Mouse (Mus musculus): ENCODE data around the gene Snrpb2. TPM values are rescaled to one million over a fixed set of nuclear protein-coding genes. Genes with fewer than 3 reads are reported as not detected.

Gene Snrpb2
- polyA plus RNA-seq, 1 experiment from 2014 or later, result 35.5 TPM

DNA sequence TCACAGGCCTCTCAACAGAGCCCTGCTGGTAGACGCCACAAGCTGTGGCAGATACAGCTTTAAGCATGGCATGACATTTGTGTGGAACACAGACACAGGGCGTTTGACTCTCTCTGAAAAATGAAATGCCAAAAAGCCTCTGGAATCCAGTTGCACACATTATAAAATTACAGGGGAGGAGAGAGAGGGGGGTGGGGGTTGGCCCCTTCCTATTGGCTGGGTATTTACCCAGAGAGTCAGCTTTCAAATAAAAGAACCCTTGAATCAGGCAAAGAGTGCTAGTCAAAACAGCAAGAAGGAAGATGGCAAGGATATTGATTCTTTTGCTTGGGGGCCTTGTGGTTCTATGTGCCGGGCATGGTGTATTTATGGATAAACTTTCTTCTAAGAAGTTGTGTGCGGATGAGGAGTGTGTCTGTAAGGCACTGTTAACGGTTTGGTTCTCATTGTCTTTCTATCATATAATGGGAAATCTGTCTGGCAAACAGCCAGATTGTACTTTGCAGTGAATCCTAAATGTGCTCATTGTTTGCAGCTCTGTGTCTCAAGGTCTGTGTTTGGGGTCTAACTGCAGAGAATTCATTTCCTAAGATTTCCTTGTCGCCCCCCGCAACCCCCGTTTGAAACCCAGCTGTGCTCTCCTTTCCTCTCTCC, 15.5 kb downstream of the Snrpb2 start, which contains the start of gene Otor:
Otor (plus strand) TSS at position 276 of the 654 bp plus-strand sequence.
- H3K27ac ChIP-seq (ENCODE audit: low read length), result no peak within 1 kb of the TSS
- ATAC-seq (replicated peaks; ENCODE audit: extremely low read depth, insufficient read depth, low FRiP score), result no peak

DNA sequence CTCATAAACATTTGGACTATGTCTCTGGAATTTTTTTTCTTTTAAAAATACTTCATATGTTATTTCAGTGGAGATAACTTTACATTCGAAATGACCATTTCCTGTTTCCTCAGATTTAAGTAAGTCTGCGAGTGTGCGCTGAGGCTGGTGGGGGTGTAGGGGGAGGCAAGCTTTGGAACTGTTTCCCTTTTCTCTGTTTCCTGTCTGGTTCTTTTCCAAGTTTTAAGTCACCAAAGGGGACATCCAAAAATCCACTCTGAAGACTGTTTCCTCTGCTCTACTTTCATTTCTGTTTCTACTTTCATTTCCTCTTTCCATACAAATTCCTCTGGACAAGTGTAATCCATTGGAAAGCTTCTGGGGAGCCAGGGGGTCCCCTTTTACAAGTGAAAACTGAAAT, 18.9 kb downstream of the Snrpb2 start:
- H3K27me3 ChIP-seq (ENCODE audit: control insufficient read depth, insufficient read depth, low read length), result no peaks in the 10 kb centered on the region
- H3K9me3 ChIP-seq (replicated peaks; ENCODE audit: control insufficient read depth, low read length), result no peaks in the 10 kb centered on the region
- no peaks in the 10 kb centered on the region for H3K36me3 ChIP-seq (ENCODE audit: control insufficient read depth, insufficient read depth)
- H3K4me1 ChIP-seq (ENCODE audit: control insufficient read depth, insufficient read depth, low read length), result peaks cover 5% of the 10 kb centered on the region; the same call in 1 of the 2 replicates
- peak overlapping the region; percentile 27; the same call in 1 of the 2 replicates for H3K4me2 ChIP-seq (ENCODE audit: low read depth, low read length)
- no peak overlapping the region for H3K9ac ChIP-seq (ENCODE audit: low read length)
- H3K4me3 ChIP-seq (ENCODE audit: low read length), result no peak overlapping the region; the same call in 1 of the 2 replicates
- 41% methylated on average over 3 of the region's 3 CpGs for WGBS
- ATAC-seq (replicated peaks; ENCODE audit: extremely low read depth, insufficient read depth, low FRiP score), result 0 out of 2 replicates have a peak, but pooled peaks have one; percentile 37
- H3K27ac ChIP-seq (ENCODE audit: low read length), result peak overlapping the region; percentile 72

More for the DNA sequence above, 15.5 kb downstream of the Snrpb2 start, which contains the start of gene Otor:
- Histone ChIP-seq H3K4me3 (ENCODE audit: low read length) (no peak within 1 kb of the TSS), H3K4me1 (ENCODE audit: control insufficient read depth, insufficient read depth, low read length) (peaks cover 5% of the 10 kb centered on the region; the same call in 1 of the 2 replicates), H3K4me2 (ENCODE audit: low read depth, low read length) (no peak within 1 kb of the TSS), H3K9ac (ENCODE audit: low read length) (no peak within 1 kb of the TSS), H3K9me3 (replicated peaks; ENCODE audit: control insufficient read depth, low read length) (no peaks in the 10 kb centered on the region), H3K27me3 (ENCODE audit: control insufficient read depth, insufficient read depth, low read length) (no peaks in the 10 kb centered on the region), H3K36me3 (ENCODE audit: control insufficient read depth, insufficient read depth) (no peaks in the 10 kb centered on the region)
- 56% methylated on average over 8 of the region's 8 CpGs for WGBS

DNA sequence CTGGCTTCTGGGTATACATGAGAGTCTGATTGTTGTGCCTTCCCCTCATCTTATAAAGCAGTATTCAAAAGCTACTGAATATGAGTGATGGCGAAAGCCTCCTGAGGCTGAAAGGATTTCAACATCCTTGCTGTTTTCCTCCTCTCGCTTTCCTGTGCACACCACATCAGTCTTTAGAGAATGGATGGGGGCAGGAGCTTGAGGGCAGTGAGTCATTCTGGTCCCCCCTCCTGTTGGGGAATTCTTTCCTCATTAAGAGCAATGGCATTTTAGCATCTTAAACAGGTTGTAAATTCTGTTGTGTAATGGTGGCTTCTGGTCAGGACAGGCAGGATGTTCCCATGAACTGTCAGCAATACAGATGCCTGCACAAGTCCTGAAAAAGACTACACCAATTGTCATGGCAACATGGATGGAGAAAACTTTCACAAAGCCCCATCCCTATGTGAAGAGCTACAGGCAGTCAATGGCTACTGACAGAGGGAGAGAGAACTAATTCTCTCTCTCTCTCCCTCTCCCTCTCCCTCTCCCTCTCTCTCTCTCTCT, 22.1 kb downstream of the Snrpb2 start:
- Histone ChIP-seq H3K4me3 (ENCODE audit: low read length) (no peak overlapping the region), H3K36me3 (ENCODE audit: control insufficient read depth, insufficient read depth) (no peaks in the 10 kb centered on the region), H3K4me2 (ENCODE audit: low read depth, low read length) (no peak overlapping the region), H3K9ac (ENCODE audit: low read length) (no peak overlapping the region), H3K9me3 (replicated peaks; ENCODE audit: control insufficient read depth, low read length) (no peaks in the 10 kb centered on the region), H3K27me3 (ENCODE audit: control insufficient read depth, insufficient read depth, low read length) (no peaks in the 10 kb centered on the region), H3K27ac (ENCODE audit: low read length) (no peak overlapping the region), H3K4me1 (ENCODE audit: control insufficient read depth, insufficient read depth, low read length) (peaks cover 5% of the 10 kb centered on the region; the same call in 1 of the 2 replicates)
- ATAC-seq (replicated peaks; ENCODE audit: extremely low read depth, insufficient read depth, low FRiP score), result no peak
- 62% methylated on average over 2 of the region's 2 CpGs for WGBS

DNA sequence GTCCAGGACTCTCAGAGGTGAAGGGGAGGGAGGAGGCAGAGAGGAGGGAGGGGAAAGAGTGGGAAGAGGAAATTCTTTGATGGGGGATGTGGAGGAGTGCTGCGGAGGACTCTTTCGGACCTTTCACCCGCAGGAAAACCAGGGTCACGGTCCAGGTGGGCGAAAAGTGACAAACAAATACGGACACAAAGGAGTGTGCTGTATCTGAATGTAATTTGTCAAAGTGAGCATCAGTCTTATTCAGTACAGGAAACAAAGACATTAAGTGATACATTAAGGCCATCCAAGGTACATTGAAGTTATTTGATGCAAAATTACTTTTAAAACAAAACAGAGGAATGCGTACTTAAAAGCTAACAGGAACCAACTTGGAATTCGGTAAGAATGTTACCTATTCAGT, 27.0 kb downstream of the Snrpb2 start:
- Histone ChIP-seq H3K27ac (ENCODE audit: low read length) (no peak overlapping the region), H3K4me1 (ENCODE audit: control insufficient read depth, insufficient read depth, low read length) (no peaks in the 10 kb centered on the region), H3K9me3 (replicated peaks; ENCODE audit: control insufficient read depth, low read length) (no peaks in the 10 kb centered on the region), H3K9ac (ENCODE audit: low read length) (no peak overlapping the region), H3K27me3 (ENCODE audit: control insufficient read depth, insufficient read depth, low read length) (no peaks in the 10 kb centered on the region), H3K4me2 (ENCODE audit: low read depth, low read length) (no peak overlapping the region), H3K4me3 (ENCODE audit: low read length) (no peak overlapping the region), H3K36me3 (ENCODE audit: control insufficient read depth, insufficient read depth) (no peaks in the 10 kb centered on the region)
- no peak for ATAC-seq (replicated peaks; ENCODE audit: extremely low read depth, insufficient read depth, low FRiP score)
- 70% methylated on average over 8 of the region's 8 CpGs for WGBS

DNA sequence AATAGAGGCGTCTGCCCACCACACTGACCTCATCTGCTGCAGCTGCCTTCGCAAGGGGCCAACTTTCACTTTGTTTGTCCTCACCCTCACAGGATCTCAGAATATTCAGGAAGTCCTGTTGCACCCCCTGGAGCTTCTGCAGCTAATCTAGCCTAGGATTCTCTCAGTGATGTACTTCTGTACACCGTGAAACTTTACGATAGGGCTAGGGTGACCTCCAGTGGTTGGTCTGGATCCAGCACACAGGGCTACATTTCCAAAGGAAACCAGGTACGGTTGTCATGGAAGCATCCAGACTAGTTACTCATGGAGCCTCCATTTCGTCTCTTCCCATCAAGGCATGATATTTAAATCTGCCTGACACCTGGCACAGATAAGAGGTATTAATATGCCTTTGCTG, 30.9 kb downstream of the Snrpb2 start:
- no peak overlapping the region for H3K27ac ChIP-seq (ENCODE audit: low read length)
- H3K4me2 ChIP-seq (ENCODE audit: low read depth, low read length), result no peak overlapping the region
- no peaks in the 10 kb centered on the region for H3K36me3 ChIP-seq (ENCODE audit: control insufficient read depth, insufficient read depth)
- 21% methylated on average over 6 of the region's 6 CpGs for WGBS
- no peak overlapping the region for H3K4me3 ChIP-seq (ENCODE audit: low read length)
- H3K9ac ChIP-seq (ENCODE audit: low read length), result no peak overlapping the region
- H3K27me3 ChIP-seq (ENCODE audit: control insufficient read depth, insufficient read depth, low read length), result no peaks in the 10 kb centered on the region
- peak; percentile 70 for ATAC-seq (replicated peaks; ENCODE audit: extremely low read depth, insufficient read depth, low FRiP score)
- H3K9me3 ChIP-seq (replicated peaks; ENCODE audit: control insufficient read depth, low read length), result no peaks in the 10 kb centered on the region
- H3K4me1 ChIP-seq (ENCODE audit: control insufficient read depth, insufficient read depth, low read length), result no peaks in the 10 kb centered on the region

DNA sequence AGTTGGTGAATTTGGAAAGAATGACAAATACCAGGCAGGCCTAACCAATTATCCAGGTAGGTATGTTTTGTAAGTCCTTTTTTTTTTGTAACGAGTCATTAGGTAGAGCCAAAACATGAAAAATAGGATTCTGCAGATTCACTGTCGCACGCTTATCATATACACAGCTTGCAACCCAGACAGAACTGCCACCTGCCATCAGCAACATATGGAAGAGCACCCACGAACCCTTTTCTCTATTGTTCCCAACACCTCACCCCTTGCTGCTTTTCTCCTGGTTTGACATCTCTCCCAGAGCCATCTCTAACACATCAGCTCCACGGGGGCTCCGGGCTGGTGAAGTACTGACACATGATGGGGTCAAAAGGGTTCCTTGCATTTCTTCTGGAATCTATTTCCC, 31.9 kb downstream of the Snrpb2 start:
- WGBS, result 46% methylated on average over 6 of the region's 6 CpGs
- no peak for ATAC-seq (replicated peaks; ENCODE audit: extremely low read depth, insufficient read depth, low FRiP score)
- H3K27me3 ChIP-seq (ENCODE audit: control insufficient read depth, insufficient read depth, low read length), result no peaks in the 10 kb centered on the region
- H3K9me3 ChIP-seq (replicated peaks; ENCODE audit: control insufficient read depth, low read length), result no peaks in the 10 kb centered on the region
- H3K27ac ChIP-seq (ENCODE audit: low read length), result no peak overlapping the region
- H3K9ac ChIP-seq (ENCODE audit: low read length), result no peak overlapping the region
- no peaks in the 10 kb centered on the region for H3K36me3 ChIP-seq (ENCODE audit: control insufficient read depth, insufficient read depth)
- no peaks in the 10 kb centered on the region for H3K4me1 ChIP-seq (ENCODE audit: control insufficient read depth, insufficient read depth, low read length)
- no peak overlapping the region for H3K4me2 ChIP-seq (ENCODE audit: low read depth, low read length)
- no peak overlapping the region for H3K4me3 ChIP-seq (ENCODE audit: low read length)

DNA sequence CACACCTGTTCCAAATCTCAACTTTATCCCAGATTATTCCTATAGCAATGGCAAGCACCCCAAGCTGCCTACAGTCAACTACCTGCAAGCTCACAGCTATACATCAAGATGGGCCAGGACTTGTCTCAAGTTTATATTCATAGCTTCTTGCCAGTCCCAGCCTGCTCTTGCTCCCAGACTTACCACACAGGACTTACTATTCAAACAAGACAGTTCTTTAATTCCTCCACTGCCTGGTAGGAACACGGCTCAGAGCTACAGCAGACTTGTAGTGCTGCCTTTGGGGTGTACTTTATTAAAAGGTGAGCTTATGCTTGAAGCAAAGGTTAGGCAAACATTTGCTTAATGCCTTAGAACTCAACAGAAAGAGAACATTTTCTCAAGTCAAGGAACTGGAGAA, 34.3 kb downstream of the Snrpb2 start:
- Histone ChIP-seq H3K9ac (ENCODE audit: low read length) (no peak overlapping the region), H3K4me1 (ENCODE audit: control insufficient read depth, insufficient read depth, low read length) (no peaks in the 10 kb centered on the region), H3K27ac (ENCODE audit: low read length) (no peak overlapping the region), H3K36me3 (ENCODE audit: control insufficient read depth, insufficient read depth) (no peaks in the 10 kb centered on the region), H3K4me3 (ENCODE audit: low read length) (no peak overlapping the region), H3K4me2 (ENCODE audit: low read depth, low read length) (no peak overlapping the region), H3K27me3 (ENCODE audit: control insufficient read depth, insufficient read depth, low read length) (no peaks in the 10 kb centered on the region), H3K9me3 (replicated peaks; ENCODE audit: control insufficient read depth, low read length) (no peaks in the 10 kb centered on the region)
- no peak for ATAC-seq (replicated peaks; ENCODE audit: extremely low read depth, insufficient read depth, low FRiP score)
- WGBS, result 69% methylated on average over 1 of the region's 1 CpGs

DNA sequence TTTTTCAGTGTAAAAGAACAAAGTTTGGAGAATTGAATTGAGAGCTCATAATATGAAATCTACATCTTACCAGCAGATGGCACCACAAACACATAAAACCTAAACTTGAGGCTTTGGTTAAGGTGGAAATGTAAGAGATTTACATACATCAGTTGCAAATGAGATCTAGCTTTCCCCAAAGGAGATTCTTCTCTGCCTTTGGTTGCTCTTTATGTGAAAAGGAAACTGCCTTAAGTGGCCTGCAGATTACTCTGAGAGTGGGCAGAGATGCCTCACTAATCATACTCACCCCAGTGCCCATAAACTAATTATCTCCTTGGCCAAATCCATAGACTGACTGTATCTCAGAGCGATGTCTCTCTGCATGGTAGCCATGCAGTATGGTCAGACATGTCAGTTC, 51.0 kb downstream of the Snrpb2 start:
- H3K9ac ChIP-seq (ENCODE audit: low read length), result no peak overlapping the region
- no peak overlapping the region for H3K4me3 ChIP-seq (ENCODE audit: low read length)
- 79% methylated on average over 1 of the region's 1 CpGs for WGBS
- H3K9me3 ChIP-seq (replicated peaks; ENCODE audit: control insufficient read depth, low read length), result no peaks in the 10 kb centered on the region
- no peak for ATAC-seq (replicated peaks; ENCODE audit: extremely low read depth, insufficient read depth, low FRiP score)
- no peaks in the 10 kb centered on the region for H3K27me3 ChIP-seq (ENCODE audit: control insufficient read depth, insufficient read depth, low read length)
- no peaks in the 10 kb centered on the region for H3K4me1 ChIP-seq (ENCODE audit: control insufficient read depth, insufficient read depth, low read length)
- H3K27ac ChIP-seq (ENCODE audit: low read length), result no peak overlapping the region
- no peak overlapping the region for H3K4me2 ChIP-seq (ENCODE audit: low read depth, low read length)
- no peaks in the 10 kb centered on the region for H3K36me3 ChIP-seq (ENCODE audit: control insufficient read depth, insufficient read depth)

DNA sequence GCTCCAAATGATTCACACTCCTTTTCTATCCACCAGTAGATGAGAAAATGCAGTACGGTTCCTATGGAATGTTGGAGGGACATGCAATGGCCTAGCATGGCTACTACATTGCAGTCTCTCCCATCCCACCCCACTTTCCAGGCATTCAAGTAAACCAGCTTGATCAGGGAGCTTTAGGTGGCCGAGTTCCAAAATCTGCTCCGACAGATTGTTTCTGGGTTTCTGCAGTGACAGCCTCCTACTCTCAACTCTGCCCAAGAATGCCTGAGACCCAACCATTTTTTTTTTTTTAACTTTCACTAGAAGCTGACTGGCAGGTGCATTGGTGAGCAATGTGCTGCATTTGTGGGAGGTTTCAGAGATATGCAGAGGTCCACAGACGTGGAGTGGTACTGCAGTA, 51.9 kb downstream of the Snrpb2 start:
- Histone ChIP-seq H3K9ac (ENCODE audit: low read length) (no peak overlapping the region), H3K27me3 (ENCODE audit: control insufficient read depth, insufficient read depth, low read length) (no peaks in the 10 kb centered on the region), H3K4me2 (ENCODE audit: low read depth, low read length) (no peak overlapping the region), H3K4me1 (ENCODE audit: control insufficient read depth, insufficient read depth, low read length) (no peaks in the 10 kb centered on the region), H3K27ac (ENCODE audit: low read length) (no peak overlapping the region), H3K4me3 (ENCODE audit: low read length) (no peak overlapping the region), H3K9me3 (replicated peaks; ENCODE audit: control insufficient read depth, low read length) (no peaks in the 10 kb centered on the region), H3K36me3 (ENCODE audit: control insufficient read depth, insufficient read depth) (no peaks in the 10 kb centered on the region)
- no peak for ATAC-seq (replicated peaks; ENCODE audit: extremely low read depth, insufficient read depth, low FRiP score)
- WGBS, result 53% methylated on average over 4 of the region's 4 CpGs
